Mouse (Mus musculus) spleen, postnatal 10 days (tissue): ENCODE measurements around the gene Tbc1d20.
A peak's percentile ranks its signal among the peaks of the same experiment; 100 is the strongest.
"Not testable (repeated sequence)": the region's sequence is repeated elsewhere in the genome, so short reads cannot be mapped to it uniquely, and the experiment has no call there.

ENCODE experiments used
- DNase-seq, 2 experiments: peaks; one replicate each; pipeline ENCODE4 v3.0.0; 2021 to 2022; ENCODE audit warnings: low spot score in 2 of 2

Gene Tbc1d20

GRCm38 (mm10) chr2:152293727-152294475, at the start of gene Tbc1d20:
Gene Tbc1d20 (plus strand): TSS chr2:152293828.
- DNase-seq, result peak; percentile 93 to 95

DNA sequence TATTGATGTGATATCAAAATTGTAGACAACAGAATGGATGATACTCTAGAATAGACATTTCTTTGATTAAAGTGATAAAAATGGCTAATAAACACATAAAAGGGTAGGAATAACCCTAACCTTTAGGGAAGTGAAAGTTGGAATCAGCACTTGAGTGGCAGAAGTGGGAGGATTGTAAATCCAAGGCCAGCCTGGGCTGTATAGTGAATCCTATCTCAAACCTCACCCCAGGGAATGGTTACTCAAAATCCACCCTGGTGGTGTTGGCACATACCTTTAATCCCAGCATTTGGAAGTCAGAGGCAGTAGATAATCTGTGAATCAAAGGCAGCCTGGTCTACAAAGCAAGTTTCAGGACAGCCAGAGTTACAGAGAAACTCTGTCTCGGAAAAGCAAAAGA, 46.4 kb upstream of the Tbc1d20 start:
- DNase-seq, result no peak

DNA sequence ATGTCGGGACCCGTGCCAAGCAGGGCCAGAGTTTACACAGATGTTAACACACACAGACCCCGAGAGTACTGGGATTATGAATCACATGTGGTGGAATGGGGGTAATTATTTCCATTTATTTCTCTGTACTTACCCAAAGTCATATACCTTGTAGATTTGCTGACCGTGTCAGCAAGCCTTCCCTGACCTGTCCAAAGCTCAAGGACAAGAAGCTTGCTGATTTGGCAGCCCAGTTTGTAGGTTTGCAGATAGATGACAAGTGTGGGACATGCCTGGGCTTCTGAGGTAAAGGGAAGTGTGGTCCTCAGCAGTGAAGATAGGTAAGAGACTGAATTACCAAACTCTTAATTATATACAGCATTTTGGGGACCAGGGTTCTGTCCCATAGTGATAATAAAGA, 43.1 kb upstream of the Tbc1d20 start:
- DNase-seq, result no peak

GRCm38 (mm10) chr2:152259739-152260138, 33.9 kb upstream of the Tbc1d20 start:
- no peak for DNase-seq

- no peak for DNase-seq
Measured at GRCm38 (mm10) chr2:152273639-152274038, 20.0 kb upstream of the Tbc1d20 start.

DNA sequence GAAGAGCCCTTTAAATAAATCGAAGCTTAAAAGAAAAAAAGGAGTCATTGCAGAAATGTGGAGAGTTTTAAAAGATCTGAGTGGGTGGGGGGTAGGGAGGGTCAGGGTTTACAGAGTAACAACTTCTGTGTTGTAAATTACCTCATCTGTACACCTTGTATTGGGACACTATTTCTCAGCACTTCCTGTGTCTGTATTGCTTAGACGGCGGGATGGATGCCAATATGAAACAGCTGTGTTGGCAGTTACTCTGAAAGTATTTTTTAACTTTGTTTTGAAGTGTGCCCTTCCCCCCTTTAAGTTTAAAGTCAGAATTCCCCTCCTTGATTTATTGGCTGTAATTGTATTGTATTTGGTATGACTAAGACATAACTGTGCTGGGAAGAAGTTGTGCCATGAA, 12.2 kb upstream of the Tbc1d20 start:
- DNase-seq, result no peak

- no peak for DNase-seq
Measured at GRCm38 (mm10) chr2:152287560-152287959, 6.1 kb upstream of the Tbc1d20 start.

DNA sequence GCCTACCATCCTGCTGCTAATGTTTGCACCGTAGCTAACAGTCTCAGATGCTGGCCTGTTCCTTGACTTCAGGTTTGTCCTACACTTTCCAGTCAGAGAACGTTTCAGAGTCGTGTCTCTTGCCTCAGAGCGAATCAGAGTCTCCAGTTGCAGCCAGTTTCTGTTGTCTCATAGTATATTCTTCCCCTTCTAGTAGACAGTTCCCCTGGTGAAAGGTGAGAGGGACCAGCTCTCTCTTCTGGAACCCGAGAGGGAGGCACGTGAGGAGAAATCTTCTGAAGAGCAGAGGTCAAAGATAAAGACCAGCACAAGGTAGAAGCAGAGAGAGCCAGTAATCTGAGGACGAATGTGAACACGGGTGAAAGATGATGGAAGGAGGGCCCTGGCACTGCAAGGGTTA, 5.6 kb upstream of the Tbc1d20 start:
- no peak for DNase-seq

DNA sequence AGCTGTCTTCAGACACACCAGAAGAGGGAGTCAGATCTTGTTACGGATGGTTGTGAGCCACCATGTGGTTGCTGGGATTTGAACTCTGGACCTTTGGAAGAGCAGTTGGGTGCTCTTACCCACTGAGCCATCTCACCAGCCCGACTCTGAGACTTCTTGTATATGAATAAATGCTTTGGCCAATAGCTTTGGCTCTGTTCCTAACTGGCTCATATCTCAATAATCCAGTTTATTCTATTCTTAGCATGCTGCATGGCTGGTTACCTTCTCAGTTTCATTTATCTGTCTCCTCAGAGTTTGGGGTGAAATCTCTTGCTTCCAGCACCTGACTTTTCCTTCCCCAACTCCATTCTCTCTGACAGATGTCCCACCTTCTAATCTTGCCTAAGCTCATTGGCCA, 4.0 kb upstream of the Tbc1d20 start:
- not testable (repeated sequence) for DNase-seq

DNA sequence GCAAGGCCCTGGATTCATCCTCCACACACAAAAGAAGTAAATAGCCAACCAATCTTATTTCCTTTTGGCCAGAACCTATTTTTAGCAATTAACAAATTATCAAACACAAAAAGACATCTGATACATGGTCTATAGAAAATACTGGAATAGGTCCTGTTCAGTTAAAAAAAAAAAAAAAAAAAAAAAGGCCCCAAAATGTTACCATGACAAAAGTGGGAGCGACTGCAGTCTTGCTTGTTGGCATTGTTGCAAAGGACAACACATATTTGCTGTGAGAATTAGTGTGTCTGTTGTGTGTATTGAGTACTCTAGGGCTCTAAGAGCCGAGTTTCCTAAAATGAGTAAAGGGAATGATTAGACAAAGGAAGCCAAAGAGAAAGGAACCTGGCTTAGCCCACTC, 1.2 kb upstream of the Tbc1d20 start:
- no peak for DNase-seq

DNA sequence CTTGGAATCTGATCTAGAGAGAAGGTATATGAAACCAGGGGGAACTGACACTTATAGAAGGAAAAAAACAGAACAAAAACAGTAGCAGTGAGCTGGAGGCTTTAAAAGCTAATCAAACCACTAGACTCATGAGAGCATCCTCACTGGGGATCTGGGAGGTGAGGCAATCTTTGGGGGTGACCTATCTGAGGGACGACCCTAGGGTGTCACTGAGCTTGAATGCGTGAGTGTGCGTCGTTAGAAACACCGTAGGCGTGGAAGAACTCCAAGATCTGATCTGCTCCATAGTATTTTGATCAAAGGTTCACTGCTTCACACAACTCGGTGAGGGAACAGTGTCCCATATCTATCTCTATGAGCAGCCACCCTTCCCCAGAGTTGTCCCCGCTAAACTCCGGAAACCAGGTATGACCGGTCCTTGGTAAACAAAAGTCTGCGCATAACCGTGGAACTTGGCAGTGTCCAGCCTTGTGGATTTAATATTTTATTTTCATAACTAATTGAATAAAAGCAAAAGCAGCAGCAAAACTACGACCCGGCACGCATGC, 375 bp upstream of the Tbc1d20 start:
- no peak for DNase-seq

DNA sequence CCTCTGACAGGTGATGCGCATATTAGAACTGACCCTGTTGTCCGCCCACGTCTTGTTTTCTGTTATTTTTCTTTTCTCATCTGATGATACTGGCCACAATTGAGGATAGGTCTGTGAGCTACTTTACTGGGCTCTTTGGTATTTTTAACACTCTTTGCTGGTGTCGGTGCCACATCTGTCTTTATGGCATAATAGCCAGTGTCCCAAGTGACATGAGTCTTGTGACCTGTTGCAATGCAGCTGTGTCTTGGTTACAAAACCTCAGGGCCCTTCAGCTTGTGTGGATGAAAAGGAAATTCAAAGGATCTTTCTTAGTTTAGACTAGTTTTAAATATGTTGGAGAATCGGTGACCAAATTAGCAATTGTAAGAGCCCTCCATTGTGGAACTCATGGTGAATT, 913 bp downstream of the Tbc1d20 start:
- no peak for DNase-seq

DNA sequence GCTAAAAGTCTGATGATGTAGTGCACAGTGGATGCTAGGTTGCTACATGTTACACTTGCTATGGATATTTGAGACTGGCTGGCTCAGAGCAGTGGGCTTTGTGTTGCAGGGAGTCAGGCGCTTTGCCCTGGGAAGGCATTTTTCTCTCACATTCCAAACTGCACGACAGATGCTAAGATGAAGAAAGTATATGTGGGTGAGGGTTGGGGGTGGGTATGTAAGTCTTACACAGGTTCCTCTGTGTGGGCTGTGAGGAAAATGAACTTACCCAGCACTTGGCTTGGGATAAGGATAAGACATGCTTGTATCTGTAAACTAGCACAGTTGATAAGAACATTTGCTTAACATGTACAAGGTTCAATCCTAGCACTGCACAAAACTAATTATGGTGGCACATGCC, 9.2 kb downstream of the Tbc1d20 start:
- DNase-seq, result no peak

- no peak for DNase-seq
Measured at GRCm38 (mm10) chr2:152303781-152304180, 10.2 kb downstream of the Tbc1d20 start.

GRCm38 (mm10) chr2:152305480-152305879, 11.9 kb downstream of the Tbc1d20 start:
- DNase-seq, result no peak

GRCm38 (mm10) chr2:152307186-152307585, 13.6 kb downstream of the Tbc1d20 start:
- no peak for DNase-seq

GRCm38 (mm10) chr2:152312996-152313395, 19.4 kb downstream of the Tbc1d20 start:
- no peak for DNase-seq

- DNase-seq, result no peak
Measured at GRCm38 (mm10) chr2:152313926-152314325, 20.3 kb downstream of the Tbc1d20 start.

- no peak for DNase-seq
Measured at GRCm38 (mm10) chr2:152317054-152317453, 23.4 kb downstream of the Tbc1d20 start.

DNA sequence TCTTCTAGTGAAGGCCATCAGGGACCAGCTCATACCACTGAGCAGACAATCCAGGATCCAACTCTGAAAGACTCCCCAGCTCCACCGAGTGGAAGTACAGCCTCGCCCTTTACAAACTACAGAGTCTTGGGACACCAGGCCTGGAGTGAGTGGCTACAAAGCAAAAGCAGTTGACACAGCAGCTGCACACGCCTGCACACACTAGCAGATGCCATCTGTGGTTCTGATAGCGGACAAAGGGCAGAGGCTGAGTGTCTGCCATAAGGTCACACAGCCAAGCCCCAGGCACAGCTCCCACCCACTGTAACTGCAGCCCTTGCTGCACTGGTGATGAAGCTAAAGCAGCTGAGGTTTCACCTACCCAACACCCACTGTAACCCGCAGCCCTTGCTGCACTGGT, 27.9 kb downstream of the Tbc1d20 start:
- DNase-seq, result no peak

- no peak for DNase-seq
Measured at GRCm38 (mm10) chr2:152322198-152322597, 28.6 kb downstream of the Tbc1d20 start.

GRCm38 (mm10) chr2:152323971-152324370, 30.3 kb downstream of the Tbc1d20 start:
- DNase-seq, result no peak

- DNase-seq, result no peak
Measured at GRCm38 (mm10) chr2:152324842-152325241, 31.2 kb downstream of the Tbc1d20 start.

- DNase-seq, result no peak
Measured at GRCm38 (mm10) chr2:152326157-152326556, 32.5 kb downstream of the Tbc1d20 start.
